Comparison of ENCODE assay signal across 17 mouse cellular contexts in the genomic region with DNA sequence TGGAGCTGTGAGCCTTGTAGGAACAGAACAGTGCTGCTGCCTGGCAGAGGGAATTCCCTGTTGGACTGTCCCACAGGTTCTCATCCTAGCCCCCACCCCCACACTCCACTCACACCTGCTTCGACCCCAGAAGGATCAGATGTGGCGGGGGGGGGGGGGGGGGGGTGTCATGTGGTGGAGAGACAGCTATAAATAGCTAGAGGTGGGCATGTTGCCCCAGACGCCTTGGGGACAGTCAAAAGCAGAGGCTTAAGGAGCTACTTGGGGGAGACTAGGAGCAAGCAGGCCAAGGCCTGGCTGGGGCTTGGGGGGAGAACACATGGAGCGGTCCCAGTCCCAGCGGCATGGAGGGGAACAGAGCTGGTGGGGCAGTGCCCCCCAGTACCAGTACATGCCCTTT. TPM values are rescaled to one million over a fixed set of nuclear protein-coding genes. Genes with fewer than 3 reads are reported as not detected.
DNase-seq lines count a peak whose midpoint lies in the region; ATAC-seq lines count a peak whose summit lies in the region.
"Had no signal": no experiment of that assay in that cellular context is flagged by ENCODE, and none has a peak within 500 bp of the region (broad histone marks: within the 10 kb centered on the region; RNA-seq: fewer than 3 reads in every experiment).

A gene (plus strand): TSS at position 238 of the 400 bp plus-strand sequence.

- ATAC-seq in heart, embryonic 13.5 days (ENCODE audit: extremely low read depth, insufficient number of reproducible peaks, low FRiP score, low TSS enrichment) = no peak
- 0 out of 2 replicates have a peak, but pooled peaks have one; percentile 31 for ATAC-seq in midbrain, embryonic 14.5 days (ENCODE audit: low FRiP score, low TSS enrichment)
- ATAC-seq: CD4-positive, CD25-positive, alpha-beta regulatory T cell, adult 4 months; intestine, postnatal 0 days; lung, postnatal 0 days had no signal

- H3K9me3 ChIP-seq in heart, embryonic 13.5 days = no peaks in the 10 kb centered on the region
- no peaks in the 10 kb centered on the region for H3K9me3 ChIP-seq in midbrain, embryonic 14.5 days (ENCODE audit: control insufficient read depth, low read length)
- H3K9me3 ChIP-seq: liver, embryonic 13.5 days had no signal

- no peaks in the 10 kb centered on the region for H3K27me3 ChIP-seq in heart, embryonic 13.5 days (replicated peaks)
- no peaks in the 10 kb centered on the region for H3K27me3 ChIP-seq in midbrain, embryonic 14.5 days (ENCODE audit: control insufficient read depth, insufficient read depth, low read length)
- H3K27me3 ChIP-seq: liver, embryonic 13.5 days had no signal

- no peak within 1 kb of the TSS for H3K9ac ChIP-seq in heart, embryonic 13.5 days
- H3K9ac ChIP-seq in midbrain, embryonic 14.5 days (replicated peaks; ENCODE audit: low read length) = no peak within 1 kb of the TSS
- H3K9ac ChIP-seq: liver, embryonic 13.5 days had no signal

- intact Hi-C loops in gastrocnemius, postnatal 14 days (cut with DNase I; ENCODE audit: low total_unique reads) = no loop called here

- H3K36me3 ChIP-seq in heart, embryonic 13.5 days = peaks cover 45% of the 10 kb centered on the region
- H3K36me3 ChIP-seq in midbrain, embryonic 14.5 days (ENCODE audit: control insufficient read depth, insufficient read depth, low read length) = peaks cover 69% of the 10 kb centered on the region

- peaks cover 28% of the 10 kb centered on the region for H3K4me1 ChIP-seq in heart, embryonic 13.5 days
- H3K4me1 ChIP-seq in midbrain, embryonic 14.5 days (ENCODE audit: control insufficient read depth, insufficient read depth, low read length) = no peaks in the 10 kb centered on the region
- H3K4me1 ChIP-seq: liver, embryonic 13.5 days had no signal

- 61% methylated on average over 4 of the region's 5 CpGs for WGBS in heart, embryonic 13.5 days
- 78% methylated on average over 4 of the region's 5 CpGs for WGBS in midbrain, embryonic 14.5 days

- H3K4me2 ChIP-seq in heart, embryonic 13.5 days = peak within 1 kb of the TSS; percentile 13; the same call in 1 of the 2 replicates
- no peak within 1 kb of the TSS for H3K4me2 ChIP-seq in midbrain, embryonic 14.5 days (ENCODE audit: low read length)
- H3K4me2 ChIP-seq: liver, embryonic 13.5 days had no signal

- DNase-seq in heart, adult 8-10 months (ENCODE audit: low spot score) = no peak
- peak; percentile 78 for DNase-seq in gastrocnemius, adult 18-20 months (ENCODE audit: low spot score)
- peak; percentile 65 for DNase-seq in gastrocnemius, postnatal 14 days
- DNase-seq in midbrain, embryonic 14.5 days = no peak
- DNase-seq in left cerebral cortex, adult 11 months (ENCODE audit: low spot score) = no peak
- DNase-seq in B cell, adult 2 months = no peak
- DNase-seq: cerebellum, adult 11 months; kidney, postnatal 10 days; liver, embryonic 13.5 days; right cerebral cortex, adult 18-20 months; thymus, postnatal 4 days had no signal

- 0 out of 2 replicates have a peak within 1 kb of the TSS, but pooled peaks have one; percentile 21 for H3K27ac ChIP-seq in heart, embryonic 13.5 days (replicated peaks)
- H3K27ac ChIP-seq in midbrain, embryonic 14.5 days (replicated peaks; ENCODE audit: low read depth, low read length) = no peak within 1 kb of the TSS
- H3K27ac ChIP-seq: liver, embryonic 13.5 days had no signal

- H3K4me3 ChIP-seq in heart, embryonic 13.5 days = no peak within 1 kb of the TSS
- no peak within 1 kb of the TSS for H3K4me3 ChIP-seq in midbrain, embryonic 14.5 days (replicated peaks; ENCODE audit: low read depth, low read length)
- H3K4me3 ChIP-seq: liver, embryonic 13.5 days had no signal

RNA-seq across cellular contexts. Expression of the gene that starts here (rescaled TPM):
- 0.50 and 0.67 TPM in 2 replicates for polyA plus RNA-seq in heart, embryonic 13.5 days (2015; fragmentation: Nextera tagmentation; extraction: Ambion mirVana)
- 10 to 100 TPM in 1 of 4 experiments, 1 to 10 TPM in 3; 4.6 to 10.8 (median 7.5) TPM for total RNA-seq in heart, adult 8-10 months (2022)
- total RNA-seq in gastrocnemius, adult 18-20 months (2021) = 100 to 1,000 TPM; 153 TPM
- total RNA-seq in gastrocnemius, postnatal 14 days (2021) = 10 to 100 TPM; 91.9 to 94.4 TPM
- 2.8 and 3.4 TPM in 2 replicates for polyA plus RNA-seq in midbrain, embryonic 14.5 days (2014; fragmentation: Nextera tagmentation; extraction: Ambion mirVana)
- total RNA-seq: common myeloid progenitor, adult 5-6 weeks; megakaryocyte-erythroid progenitor cell, adult 5-6 weeks had no signal
- polyA plus RNA-seq: CD4-positive, CD25-positive, alpha-beta regulatory T cell, adult 4 months; liver, embryonic 13.5 days; lung, postnatal 0 days had no signal

Comparison
In these comparisons a context has a peak if more than half of its experiments do, and no peak if none do; other contexts are left out.
1. RNA of the gene that starts here (total RNA-seq): 153 TPM in gastrocnemius, adult 18-20 months and 91.9 to 94.4 TPM in gastrocnemius, postnatal 14 days; 4.6 to 10.8 TPM in heart, adult 8-10 months; every median in the first group is over 4 times any median in the second.
2. DNase-seq: peak in gastrocnemius, adult 18-20 months (single experiment) and gastrocnemius, postnatal 14 days (single experiment); none in heart, adult 8-10 months (single experiment), midbrain, embryonic 14.5 days (single experiment), left cerebral cortex, adult 11 months (single experiment) and B cell, adult 2 months (0 of 2).